Mouse (Mus musculus) liver, adult 2 months (tissue): ENCODE measurements around the gene Rbm38. TPM values are rescaled to one million over a fixed set of nuclear protein-coding genes. Genes with fewer than 3 reads are reported as not detected.

Source experiments
- DNase-seq: peaks from one replicate; pipeline ENCODE4 v3.0.0-alpha.2; 2011; ENCODE audit warnings: low read depth, low spot score; ENCODE audit errors: extremely low read depth
- H3K27ac ChIP-seq: fragments of 200-500 bp; replicated peaks from 2 replicates; pipeline ENCODE4 v1.5.1; 2012; ENCODE audit warnings: low read depth, mild to moderate bottlenecking, control low read depth, inconsistent platforms, low read length; ENCODE audit not compliant: insufficient read depth
- H3K27me3 ChIP-seq: fragments of 200-500 bp; 2 replicates; pipeline ENCODE4 v1.6.1; 2012; ENCODE audit warnings: mild to moderate bottlenecking, moderate library complexity, low read length, inconsistent platforms; ENCODE audit not compliant: control insufficient read depth, insufficient read depth
- H3K36me3 ChIP-seq: fragments of 200-500 bp; 2 replicates; pipeline ENCODE4 v1.6.1; 2012; ENCODE audit warnings: low read length, inconsistent platforms; ENCODE audit not compliant: control insufficient read depth, insufficient read depth
- H3K4me1 ChIP-seq: fragments of 200-500 bp; 2 replicates; pipeline ENCODE4 v1.6.1; 2011; ENCODE audit warnings: low read length; ENCODE audit not compliant: control insufficient read depth, insufficient read depth
- H3K4me3 ChIP-seq: fragments of 200-500 bp; 2 replicates; pipeline ENCODE4 v1.5.1; 2011; ENCODE audit warnings: low read depth, mild to moderate bottlenecking, control low read depth, low read length, moderate library complexity; ENCODE audit not compliant: insufficient read depth
- H3K79me2 ChIP-seq: fragments of 200-500 bp; 2 replicates; pipeline ENCODE4 v1.6.1; 2012; ENCODE audit warnings: inconsistent platforms, mild to moderate bottlenecking, low read length, moderate library complexity; ENCODE audit not compliant: control insufficient read depth, insufficient read depth
- H3K9ac ChIP-seq: fragments of 200-500 bp; 2 replicates; pipeline ENCODE4 v1.6.1; 2012; ENCODE audit warnings: low read depth, mild to moderate bottlenecking, control low read depth, inconsistent platforms, low read length
- CTCF ChIP-seq: fragments of 200-500 bp; IDR thresholded peaks from 2 replicates; pipeline ENCODE4 v1.5.1; 2011; ENCODE audit warnings: low read depth, low read length, control low read depth
- POLR2A ChIP-seq: fragments of 200-500 bp; IDR thresholded peaks from 2 replicates; pipeline ENCODE4 v1.6.1; 2011; ENCODE audit warnings: low read length, control low read depth; ENCODE audit not compliant: insufficient read depth; ENCODE audit errors: extremely low read depth
- WGBS: fragments of 180-500 bp; shearing (Covaris S2); methylation state at CpG from one replicate; pipeline ENCODE4 v1.1.7; 2018; 5-methylcytosine and 5-hydroxymethylcytosine counted together
- polyA plus RNA-seq: library from polyadenylated mRNA; depleted of rRNA; stranded (reverse); fragments of >200 nt; gene quantifications from 2 replicates; pipeline ENCODE4 v1.2.3, GENCODE M21; 2012
- total RNA-seq: library from RNA; depleted of rRNA; stranded (reverse); fragments of >200 nt; gene quantifications from 2 replicates; pipeline ENCODE4 v1.2.3, GENCODE M21; 2014

Gene Rbm38
- total and polyA plus RNA-seq, 2 experiments: 0.55 to 11.1 TPM

DNA sequence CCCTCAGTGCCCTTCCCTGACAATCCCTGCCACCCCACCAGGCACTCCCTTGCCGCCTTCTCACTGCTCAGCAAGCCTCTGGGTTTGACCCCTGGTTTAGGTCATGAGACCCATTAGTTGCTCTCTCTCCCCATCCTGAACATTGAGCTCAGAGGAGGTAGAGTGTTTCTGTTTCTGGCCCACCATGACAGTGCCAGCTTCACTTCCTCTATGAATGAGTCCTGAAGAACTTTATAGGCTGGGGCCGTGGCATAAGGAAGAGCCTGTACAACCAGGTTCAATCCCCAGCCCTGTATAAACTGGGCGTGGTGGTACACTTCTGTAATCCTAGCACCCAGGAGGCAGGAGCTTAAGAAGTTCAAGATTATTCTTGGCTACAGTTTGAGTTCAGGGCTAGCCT lies 20.5 kb downstream of the Rbm38 start:
- no peak overlapping the region for H3K4me3 ChIP-seq
- H3K27ac ChIP-seq: no peak overlapping the region
- H3K4me1 ChIP-seq: peaks cover 3% of the 10 kb centered on the region; the same call in 1 of the 2 replicates
- H3K36me3 ChIP-seq: no peaks in the 10 kb centered on the region
- DNase-seq: no peak
- no peaks in the 10 kb centered on the region for H3K79me2 ChIP-seq
- TF ChIP-seq POLR2A: no peak
- no peak for TF ChIP-seq CTCF
- no peak overlapping the region for H3K9ac ChIP-seq
- H3K27me3 ChIP-seq: no peaks in the 10 kb centered on the region
- whole genome bisulfite sequencing: 94% methylated on average over 3 of the region's 3 CpGs

DNA sequence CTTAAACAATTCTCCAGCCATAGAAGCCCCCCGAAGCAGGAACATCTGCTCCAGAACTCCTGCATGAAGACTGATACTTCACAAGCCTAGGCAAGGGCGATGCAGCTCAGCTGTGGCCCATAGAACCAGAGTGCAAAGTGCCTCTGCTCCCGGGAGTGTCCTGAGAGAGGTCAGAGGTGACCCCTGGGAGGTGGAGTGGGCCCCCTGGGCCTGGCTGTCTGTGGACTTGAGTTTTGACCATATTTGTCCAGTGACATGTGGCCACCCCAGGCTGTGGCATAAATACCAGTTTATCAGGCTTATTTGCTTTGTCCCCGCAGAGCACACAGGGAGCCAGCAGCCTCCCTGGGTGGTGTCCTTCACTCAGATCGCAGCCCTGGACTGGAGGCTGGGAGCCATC lies 20.9 kb downstream of the Rbm38 start:
- H3K4me1 ChIP-seq: peaks cover 3% of the 10 kb centered on the region; the same call in 1 of the 2 replicates
- H3K27ac ChIP-seq: no peak overlapping the region
- no peaks in the 10 kb centered on the region for H3K36me3 ChIP-seq
- WGBS: 45% methylated on average over 5 of the region's 5 CpGs
- no peak for DNase-seq
- H3K79me2 ChIP-seq: no peaks in the 10 kb centered on the region
- H3K27me3 ChIP-seq: no peaks in the 10 kb centered on the region
- H3K9ac ChIP-seq: no peak overlapping the region
- no peak overlapping the region for H3K4me3 ChIP-seq
- TF ChIP-seq POLR2A (no peak), CTCF (no peak)

DNA sequence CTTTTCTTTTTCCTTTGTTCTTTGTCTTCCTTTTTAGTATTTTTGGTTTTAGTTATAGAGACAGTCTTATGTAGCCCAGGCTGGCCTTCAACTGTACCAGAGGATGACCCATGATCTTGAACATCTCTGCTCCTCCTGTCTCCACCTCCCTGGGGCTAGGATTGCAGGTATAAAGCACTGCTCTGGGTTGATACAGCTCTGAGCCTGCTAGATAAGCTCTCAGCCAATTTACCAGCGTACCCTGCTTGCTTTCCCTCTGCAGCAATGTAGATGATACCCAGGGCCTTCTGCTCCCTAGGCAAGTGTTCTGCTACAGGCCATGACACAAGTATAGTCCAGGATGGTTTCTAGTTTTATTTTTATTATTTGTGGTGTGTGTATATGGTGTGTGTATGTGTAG lies 21.6 kb downstream of the Rbm38 start:
- no peak overlapping the region for H3K27ac ChIP-seq

DNA sequence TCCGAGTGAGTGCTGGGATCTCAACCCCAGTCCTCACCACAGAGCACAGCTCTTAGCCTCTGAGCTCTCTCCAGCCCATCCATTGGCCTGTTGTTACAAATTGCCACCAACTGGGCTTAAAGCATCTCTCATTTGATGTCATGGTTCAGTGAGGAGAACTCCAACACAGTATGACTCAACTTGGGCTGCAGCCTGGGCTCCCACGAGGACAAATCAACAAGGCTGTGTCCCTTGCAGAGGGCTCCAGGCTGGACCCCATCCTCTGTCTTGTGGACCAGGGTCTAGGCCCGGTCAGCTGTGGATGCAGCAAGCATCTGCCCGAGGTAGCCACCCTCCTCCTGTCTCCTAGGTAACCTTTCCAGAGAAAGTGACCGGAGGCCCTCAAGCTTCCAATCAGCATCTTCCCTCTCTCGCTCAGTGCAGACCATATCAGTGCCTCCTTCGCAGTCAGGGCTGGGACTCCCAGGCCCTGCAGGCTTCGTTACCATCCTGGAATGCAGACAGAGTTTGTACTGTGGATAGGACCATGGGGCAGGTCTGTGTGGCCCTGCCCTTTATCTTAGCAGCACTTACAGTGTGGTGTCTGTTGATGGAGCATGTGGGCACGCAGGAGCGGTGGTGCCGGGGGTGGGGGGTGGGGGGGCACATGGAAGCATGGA lies 22.3 kb downstream of the Rbm38 start:
- TF ChIP-seq POLR2A: no peak
- TF ChIP-seq CTCF: no peak
- H3K79me2 ChIP-seq: no peaks in the 10 kb centered on the region
- no peaks in the 10 kb centered on the region for H3K36me3 ChIP-seq
- H3K4me1 ChIP-seq: peaks cover 3% of the 10 kb centered on the region; the same call in 1 of the 2 replicates
- DNase-seq: no peak
- 82% methylated on average over 11 of the region's 11 CpGs for WGBS
- no peak overlapping the region for H3K9ac ChIP-seq
- H3K4me3 ChIP-seq: no peak overlapping the region
- no peak overlapping the region for H3K27ac ChIP-seq
- H3K27me3 ChIP-seq: no peaks in the 10 kb centered on the region

More for the DNA sequence above, 21.6 kb downstream of the Rbm38 start:
- no peak overlapping the region for H3K9ac ChIP-seq
- peaks cover 3% of the 10 kb centered on the region; the same call in 1 of the 2 replicates for H3K4me1 ChIP-seq
- TF ChIP-seq POLR2A: no peak
- no peak for TF ChIP-seq CTCF
- DNase-seq: no peak
- no peaks in the 10 kb centered on the region for H3K27me3 ChIP-seq
- no peaks in the 10 kb centered on the region for H3K79me2 ChIP-seq
- H3K36me3 ChIP-seq: no peaks in the 10 kb centered on the region
- no peak overlapping the region for H3K4me3 ChIP-seq
- WGBS: 93% methylated on average over 1 of the region's 1 CpGs

DNA sequence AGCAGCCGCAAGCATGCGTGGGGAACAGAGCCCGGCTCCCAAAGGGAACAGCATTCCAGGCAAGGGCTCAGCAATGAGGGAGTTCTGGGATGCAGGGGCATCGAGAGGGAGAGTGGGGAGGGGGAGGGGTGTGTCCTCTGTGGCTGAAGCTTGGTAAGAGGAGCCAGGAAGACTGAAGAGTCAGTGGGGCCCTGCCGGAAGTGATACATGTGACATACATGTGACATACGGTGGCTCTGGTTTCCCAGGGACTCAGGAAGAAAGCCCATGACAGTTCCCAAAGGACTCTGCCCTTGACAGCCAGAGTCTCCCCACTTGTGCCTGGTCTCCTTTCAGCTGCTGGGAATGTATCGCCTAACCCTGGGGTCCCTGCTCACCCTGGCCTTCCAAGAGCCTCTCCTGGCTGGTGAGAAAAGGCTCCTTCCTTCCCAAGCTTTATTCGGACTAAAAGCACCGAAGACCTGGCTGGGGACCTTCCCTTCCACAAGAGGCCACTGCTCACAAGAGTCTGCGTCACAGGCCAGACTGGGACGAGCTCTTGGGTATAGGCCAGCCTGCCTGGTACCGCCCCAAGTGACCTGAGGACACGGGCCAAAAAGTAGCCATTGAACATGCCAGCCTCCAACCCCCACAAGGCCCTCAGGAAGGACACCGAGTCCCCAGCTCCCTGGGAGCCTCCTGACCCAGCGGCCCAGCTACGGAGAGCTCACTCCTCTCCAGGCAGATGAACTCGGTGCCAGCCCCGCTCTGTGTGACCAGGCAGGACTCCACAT lies 24.1 kb downstream of the Rbm38 start:
- DNase-seq: peak; percentile 84
- H3K4me1 ChIP-seq: peaks cover 3% of the 10 kb centered on the region; the same call in 1 of the 2 replicates
- 44% methylated on average over 18 of the region's 18 CpGs for WGBS
- no peak overlapping the region; the same call in 1 of the 2 replicates for H3K27ac ChIP-seq
- H3K4me3 ChIP-seq: no peak overlapping the region
- no peaks in the 10 kb centered on the region for H3K36me3 ChIP-seq
- peak; percentile 44 for TF ChIP-seq CTCF
- TF ChIP-seq POLR2A: no peak
- H3K27me3 ChIP-seq: no peaks in the 10 kb centered on the region
- peak overlapping the region; percentile 27; the same call in 1 of the 2 replicates for H3K9ac ChIP-seq
- no peaks in the 10 kb centered on the region for H3K79me2 ChIP-seq
